Mouse (Mus musculus) limb, embryonic 14.5 days (tissue): ENCODE results near the gene Clptm1. TPM values are rescaled to one million over a fixed set of nuclear protein-coding genes. Genes with fewer than 3 reads are reported as not detected.

Experiments
- ATAC-seq: fragments of 200-750 bp; cut with Nextera tagmentation; 2 replicates; pipeline ENCODE4 v1.8.0; 2017; ENCODE audit warnings: low read depth, moderate number of reproducible peaks, moderate TSS enrichment; ENCODE audit not compliant: low FRiP score
- DNase-seq: peaks from one replicate; pipeline ENCODE4 v3.0.0-alpha.2; 2015; ENCODE audit warnings: low spot score
- H3K27ac ChIP-seq: fragments of 300-500 bp; sonication (generic); replicated peaks from 2 replicates; pipeline ENCODE4 v1.5.1; 2014; ENCODE audit warnings: low read depth, mild to moderate bottlenecking, low read length, moderate library complexity, mixed read lengths
- H3K27me3 ChIP-seq: fragments of 300-500 bp; sonication (generic); 2 replicates; pipeline ENCODE4 v1.6.1; 2014; ENCODE audit warnings: low read length, mixed read lengths; ENCODE audit not compliant: control insufficient read depth, insufficient read depth
- H3K36me3 ChIP-seq: fragments of 300-500 bp; sonication (generic); 2 replicates; pipeline ENCODE4 v1.6.1; 2014; ENCODE audit warnings: mild to moderate bottlenecking, low read length, moderate library complexity, mixed read lengths; ENCODE audit not compliant: control insufficient read depth, insufficient read depth
- H3K4me1 ChIP-seq: fragments of 300-500 bp; sonication (generic); 2 replicates; pipeline ENCODE4 v1.6.1; 2014; ENCODE audit warnings: antibody characterized with exemption, low read length, mixed read lengths; ENCODE audit not compliant: control insufficient read depth, insufficient read depth
- H3K4me2 ChIP-seq: fragments of 300-500 bp; sonication (generic); replicated peaks from 2 replicates; pipeline ENCODE4 v1.6.1; 2014; ENCODE audit warnings: low read depth, mild to moderate bottlenecking, low read length, moderate library complexity; ENCODE audit not compliant: severe bottlenecking
- H3K4me3 ChIP-seq: fragments of 300-500 bp; sonication (generic); replicated peaks from 2 replicates; pipeline ENCODE4 v1.5.1; 2014; ENCODE audit warnings: low read length
- H3K9ac ChIP-seq: fragments of 300-500 bp; sonication (generic); 2 replicates; pipeline ENCODE4 v1.6.1; 2014; ENCODE audit warnings: mild to moderate bottlenecking, low read depth, low read length, moderate library complexity; ENCODE audit not compliant: severe bottlenecking
- H3K9me3 ChIP-seq: fragments of 300-500 bp; sonication (generic); 2 replicates; pipeline ENCODE4 v1.6.1; 2016; ENCODE audit warnings: low read length; ENCODE audit not compliant: control insufficient read depth
- POLR2A ChIP-seq: fragments of 200-500 bp; IDR thresholded peaks from 2 replicates; pipeline ENCODE4 v1.8.0; 2012; ENCODE audit warnings: inconsistent platforms, mild to moderate bottlenecking, moderate library complexity, borderline replicate concordance; ENCODE audit not compliant: insufficient read depth, insufficient read length; ENCODE audit errors: extremely low read depth
- WGBS: fragments of 180-500 bp; shearing (Covaris S2); extraction: QIAGEN DNeasy Blood & Tissue Kit; methylation state at CpG from one replicate; pipeline ENCODE4 v1.1.7; 2014; 5-methylcytosine and 5-hydroxymethylcytosine counted together
- polyA plus RNA-seq, 2 experiments: library from polyadenylated mRNA; depleted of rRNA in 1 of 2; stranded (reverse) in 1 of 2; unstranded in 1 of 2; fragments of >200 nt; fragmentation: Nextera tagmentation in 1 of 2; extraction: Ambion mirVana in 1 of 2; gene quantifications; 2 replicates each; pipeline versions ENCODE4 v1.2.1 to v1.2.3; 2012 to 2014

The Clptm1 gene
- polyA plus RNA-seq, 2 experiments, result 68.8 to 90.2 TPM

- peak overlapping the region; percentile 87 for H3K4me2 ChIP-seq
- no peaks in the 10 kb centered on the region for H3K27me3 ChIP-seq
- ATAC-seq (no peak), DNase-seq (no peak)
- TF ChIP-seq POLR2A, result no peak
- H3K4me3 ChIP-seq, result peak overlapping the region; percentile 100
- peaks cover 10% of the 10 kb centered on the region for H3K4me1 ChIP-seq
- no peaks in the 10 kb centered on the region for H3K9me3 ChIP-seq
- no peak overlapping the region for H3K27ac ChIP-seq
- H3K36me3 ChIP-seq, result peaks cover 21% of the 10 kb centered on the region
- 13% methylated on average over 8 of the region's 8 CpGs for WGBS
- H3K9ac ChIP-seq, result peak overlapping the region; percentile 97
Measured at GRCm38 (mm10) chr7:19663940-19664339, 893 bp downstream of the Clptm1 start.

- ATAC-seq, result no peak
- TF ChIP-seq POLR2A, result no peak
- Histone ChIP-seq H3K27me3 (no peaks in the 10 kb centered on the region), H3K4me2 (no peak overlapping the region), H3K9ac (no peak overlapping the region), H3K36me3 (peaks cover 68% of the 10 kb centered on the region), H3K9me3 (no peaks in the 10 kb centered on the region), H3K27ac (no peak overlapping the region), H3K4me1 (no peaks in the 10 kb centered on the region), H3K4me3 (no peak overlapping the region)
- no peak for DNase-seq
- 96% methylated on average over 2 of the region's 2 CpGs for WGBS
Measured at GRCm38 (mm10) chr7:19652614-19653013, 12.2 kb downstream of the Clptm1 start.

GRCm38 (mm10) chr7:19651063-19651786 is 13.6 kb downstream of the Clptm1 start:
- Histone ChIP-seq H3K4me2 (no peak overlapping the region), H3K4me1 (no peaks in the 10 kb centered on the region), H3K27me3 (no peaks in the 10 kb centered on the region), H3K27ac (no peak overlapping the region), H3K9ac (no peak overlapping the region), H3K4me3 (no peak overlapping the region), H3K9me3 (no peaks in the 10 kb centered on the region), H3K36me3 (peaks cover 78% of the 10 kb centered on the region)
- ATAC-seq (no peak), DNase-seq (no peak)
- 90% methylated on average over 6 of the region's 6 CpGs for WGBS
- TF ChIP-seq POLR2A, result no peak

DNA sequence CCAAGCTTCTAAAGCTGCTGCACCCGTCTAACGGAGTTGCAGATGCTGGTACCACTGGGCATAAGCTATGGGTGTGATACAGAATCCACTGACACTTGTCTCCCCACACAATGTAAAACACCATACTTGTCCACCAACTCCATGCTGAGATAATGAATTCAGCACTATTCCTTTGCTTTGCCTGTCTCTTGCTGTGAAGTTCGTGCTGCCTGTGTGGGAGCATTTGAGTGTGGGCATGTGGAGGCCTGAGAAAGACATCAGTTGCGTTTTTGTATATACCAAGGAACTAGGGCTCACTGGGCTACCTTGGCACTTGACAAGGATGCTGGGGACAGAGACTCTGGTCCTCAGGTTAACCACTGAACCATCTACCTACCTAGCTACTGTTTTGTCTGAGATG is 23.6 kb downstream of the Clptm1 start:
- H3K27me3 ChIP-seq, result no peaks in the 10 kb centered on the region
- peaks cover 95% of the 10 kb centered on the region for H3K36me3 ChIP-seq
- no peak overlapping the region for H3K4me2 ChIP-seq
- H3K4me3 ChIP-seq, result no peak overlapping the region
- no peaks in the 10 kb centered on the region for H3K9me3 ChIP-seq
- no peak for TF ChIP-seq POLR2A
- ATAC-seq (no peak), DNase-seq (no peak)
- WGBS, result 95% methylated on average over 4 of the region's 4 CpGs
- no peak overlapping the region for H3K9ac ChIP-seq
- no peaks in the 10 kb centered on the region for H3K4me1 ChIP-seq
- no peak overlapping the region for H3K27ac ChIP-seq

DNA sequence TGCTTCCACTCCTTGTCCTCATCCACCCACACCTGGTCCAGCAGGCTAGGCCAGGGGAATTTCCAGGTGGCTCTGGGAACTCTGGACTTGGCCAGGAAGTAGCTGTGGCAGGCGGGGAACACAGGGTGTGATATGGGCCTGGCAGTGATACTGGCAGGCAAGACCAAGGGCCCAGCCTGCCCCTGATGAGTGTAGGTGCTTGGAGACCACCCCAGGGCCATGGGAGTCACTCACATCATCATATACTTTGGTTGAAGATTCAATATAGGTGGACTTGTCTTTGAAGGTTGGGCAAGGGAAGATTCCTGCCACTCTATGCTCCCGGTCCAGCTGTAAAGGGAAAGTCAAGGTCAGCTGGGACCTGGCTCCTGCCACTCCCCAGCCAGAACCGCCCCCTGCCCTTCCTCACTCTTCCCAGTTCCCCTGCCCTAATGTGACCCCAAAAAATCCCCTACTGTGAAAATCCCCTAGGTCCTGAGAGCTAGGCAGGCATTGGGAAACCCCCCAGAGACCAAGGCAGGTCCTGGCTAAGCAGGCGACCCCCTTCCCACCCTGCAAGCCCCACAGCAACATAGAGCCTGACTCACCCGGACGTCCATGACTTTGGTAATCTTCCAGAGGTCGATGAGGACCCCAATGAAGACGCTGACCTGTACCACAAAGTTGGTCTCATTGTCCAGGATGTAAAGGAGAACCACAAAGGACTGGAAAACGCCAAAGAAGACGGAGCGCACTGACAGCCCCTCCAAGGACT is 29.6 kb downstream of the Clptm1 start:
- no peak overlapping the region for H3K27ac ChIP-seq
- no peak for TF ChIP-seq POLR2A
- H3K27me3 ChIP-seq, result no peaks in the 10 kb centered on the region
- H3K4me1 ChIP-seq, result no peaks in the 10 kb centered on the region
- H3K9ac ChIP-seq, result no peak overlapping the region
- ATAC-seq, result no peak
- 91% methylated on average over 11 of the region's 11 CpGs for WGBS
- peaks cover 82% of the 10 kb centered on the region for H3K36me3 ChIP-seq
- no peak for DNase-seq
- no peaks in the 10 kb centered on the region for H3K9me3 ChIP-seq
- no peak overlapping the region for H3K4me2 ChIP-seq
- no peak overlapping the region for H3K4me3 ChIP-seq
